Mouse (Mus musculus) erythroblast, embryonic 14.5 days (primary cell): ENCODE measurements around the gene Thap7. TPM values are rescaled to one million over a fixed set of nuclear protein-coding genes. Genes with fewer than 3 reads are reported as not detected.
"Not testable (repeated sequence)": the region's sequence is repeated elsewhere in the genome, so short reads cannot be mapped to it uniquely, and the experiment has no call there.

Experiments
- H3K27me3 ChIP-seq: 2 replicates; pipeline ENCODE4 v1.6.1; 2012; ENCODE audit warnings: inconsistent platforms; ENCODE audit not compliant: control insufficient read depth
- H3K36me3 ChIP-seq: 2 replicates; pipeline ENCODE4 v1.6.1; 2012; ENCODE audit warnings: mild to moderate bottlenecking, inconsistent platforms; ENCODE audit not compliant: control insufficient read depth
- H3K4me1 ChIP-seq: 2 replicates; pipeline ENCODE4 v1.6.1; 2012; ENCODE audit warnings: inconsistent platforms; ENCODE audit not compliant: control insufficient read depth
- H3K4me3 ChIP-seq: replicated peaks from 2 replicates; pipeline ENCODE3; 2012; ENCODE audit warnings: moderate library complexity, mild to moderate bottlenecking, inconsistent platforms
- H3K9me3 ChIP-seq: 2 replicates; pipeline ENCODE4 v1.6.1; 2012; ENCODE audit warnings: low read length, inconsistent platforms, mixed read lengths; ENCODE audit not compliant: control insufficient read depth
- GATA1 ChIP-seq: IDR thresholded peaks from 2 replicates; pipeline ENCODE4 v1.6.1; 2012; ENCODE audit warnings: low read length, inconsistent platforms, mixed read lengths
- TAL1 ChIP-seq: IDR thresholded peaks from 3 replicates; pipeline ENCODE4 v1.6.1; 2012; ENCODE audit warnings: low read length, inconsistent platforms, mixed read lengths
- polyA plus RNA-seq: library from polyadenylated mRNA; stranded (reverse); fragments of >175 nt; gene quantifications from 2 replicates; pipeline ENCODE4 v1.2.3, GENCODE M21; 2012

Thap7 gene
- polyA plus RNA-seq, 1 experiment, result 13.7 TPM

- TF ChIP-seq GATA1, result no peak
- TF ChIP-seq TAL1, result no peak
- H3K36me3 ChIP-seq, result no peaks in the 10 kb centered on the region
- peaks cover 22% of the 10 kb centered on the region for H3K4me1 ChIP-seq
- H3K4me3 ChIP-seq, result no peak within 1 kb of the TSS
- no peaks in the 10 kb centered on the region for H3K9me3 ChIP-seq
- peaks cover 64% of the 10 kb centered on the region for H3K27me3 ChIP-seq
These were observed 30.3 kb upstream of the Thap7 start, which contains the start of gene Lrrc74b for GRCm38 (mm10) chr16:17561128-17561750. TSS of gene Lrrc74b (minus strand) at chr16:17561247.

- H3K4me3 ChIP-seq, result no peak overlapping the region
- no peaks in the 10 kb centered on the region for H3K36me3 ChIP-seq
- TF ChIP-seq TAL1 (no peak), GATA1 (no peak)
- peaks cover 60% of the 10 kb centered on the region for H3K27me3 ChIP-seq
- H3K9me3 ChIP-seq, result no peaks in the 10 kb centered on the region
- H3K4me1 ChIP-seq, result peaks cover 38% of the 10 kb centered on the region
These were observed 28.6 kb upstream of the Thap7 start for GRCm38 (mm10) chr16:17559396-17560027.

- Histone ChIP-seq H3K4me3 (no peak overlapping the region), H3K36me3 (no peaks in the 10 kb centered on the region), H3K4me1 (peaks cover 45% of the 10 kb centered on the region), H3K9me3 (no peaks in the 10 kb centered on the region), H3K27me3 (peaks cover 54% of the 10 kb centered on the region)
- TF ChIP-seq TAL1 (no peak), GATA1 (no peak)
These were observed 27.9 kb upstream of the Thap7 start for GRCm38 (mm10) chr16:17558811-17559210.

GRCm38 (mm10) chr16:17557947-17558480, 27.1 kb upstream of the Thap7 start:
- no peak for TF ChIP-seq TAL1
- no peak for TF ChIP-seq GATA1
- H3K27me3 ChIP-seq, result peaks cover 49% of the 10 kb centered on the region
- no peaks in the 10 kb centered on the region for H3K36me3 ChIP-seq
- no peaks in the 10 kb centered on the region for H3K9me3 ChIP-seq
- H3K4me1 ChIP-seq, result peaks cover 50% of the 10 kb centered on the region
- no peak overlapping the region for H3K4me3 ChIP-seq

GRCm38 (mm10) chr16:17556907-17557306, 26.0 kb upstream of the Thap7 start:
- Histone ChIP-seq H3K9me3 (no peaks in the 10 kb centered on the region), H3K4me3 (no peak overlapping the region), H3K36me3 (no peaks in the 10 kb centered on the region), H3K27me3 (peaks cover 38% of the 10 kb centered on the region), H3K4me1 (peaks cover 49% of the 10 kb centered on the region)
- TF ChIP-seq TAL1, result no peak
- no peak for TF ChIP-seq GATA1

GRCm38 (mm10) chr16:17556180-17556579, 25.2 kb upstream of the Thap7 start:
- Histone ChIP-seq H3K9me3 (no peaks in the 10 kb centered on the region), H3K36me3 (no peaks in the 10 kb centered on the region), H3K4me1 (peaks cover 46% of the 10 kb centered on the region), H3K27me3 (peaks cover 31% of the 10 kb centered on the region), H3K4me3 (no peak overlapping the region)
- TF ChIP-seq TAL1 (no peak), GATA1 (no peak)

GRCm38 (mm10) chr16:17554702-17555101, 23.8 kb upstream of the Thap7 start:
- Histone ChIP-seq H3K4me3 (peak overlapping the region; percentile 58), H3K27me3 (peaks cover 16% of the 10 kb centered on the region), H3K4me1 (peaks cover 43% of the 10 kb centered on the region)
- not testable (repeated sequence) for H3K36me3 ChIP-seq, H3K9me3 ChIP-seq
- peak; percentile 50; the same call in 1 of the 2 replicates for TF ChIP-seq GATA1

- no peaks in the 10 kb centered on the region for H3K9me3 ChIP-seq
- TF ChIP-seq GATA1, result no peak
- TF ChIP-seq TAL1, result no peak
- peak overlapping the region; percentile 58 for H3K4me3 ChIP-seq
- peaks cover 10% of the 10 kb centered on the region for H3K27me3 ChIP-seq
- no peaks in the 10 kb centered on the region for H3K36me3 ChIP-seq
- peaks cover 41% of the 10 kb centered on the region for H3K4me1 ChIP-seq
These were observed 23.2 kb upstream of the Thap7 start for GRCm38 (mm10) chr16:17553910-17554685.

- H3K36me3 ChIP-seq, result no peaks in the 10 kb centered on the region
- H3K4me1 ChIP-seq, result peaks cover 29% of the 10 kb centered on the region
- no peaks in the 10 kb centered on the region; the same call in 1 of the 2 replicates for H3K27me3 ChIP-seq
- no peaks in the 10 kb centered on the region for H3K9me3 ChIP-seq
- no peak overlapping the region for H3K4me3 ChIP-seq
- TF ChIP-seq GATA1 (no peak), TAL1 (no peak)
These were observed 21.9 kb upstream of the Thap7 start for GRCm38 (mm10) chr16:17552837-17553236.
